Mouse (Mus musculus) heart, postnatal 4 days (tissue): ENCODE results near the gene Gm10309. TPM values are rescaled to one million over a fixed set of nuclear protein-coding genes. Genes with fewer than 3 reads are reported as not detected.

Experiments
- DNase-seq: peaks from one replicate; pipeline ENCODE4 v3.0.0; 2021
- total RNA-seq, 2 experiments: library from RNA; stranded (reverse); gene quantifications; 2 replicates each; pipeline ENCODE4 v1.2.3; 2021

Gm10309 gene
- total RNA-seq, 2 experiments from 2014 or later, result 0.12 TPM; not detected in 1

DNA sequence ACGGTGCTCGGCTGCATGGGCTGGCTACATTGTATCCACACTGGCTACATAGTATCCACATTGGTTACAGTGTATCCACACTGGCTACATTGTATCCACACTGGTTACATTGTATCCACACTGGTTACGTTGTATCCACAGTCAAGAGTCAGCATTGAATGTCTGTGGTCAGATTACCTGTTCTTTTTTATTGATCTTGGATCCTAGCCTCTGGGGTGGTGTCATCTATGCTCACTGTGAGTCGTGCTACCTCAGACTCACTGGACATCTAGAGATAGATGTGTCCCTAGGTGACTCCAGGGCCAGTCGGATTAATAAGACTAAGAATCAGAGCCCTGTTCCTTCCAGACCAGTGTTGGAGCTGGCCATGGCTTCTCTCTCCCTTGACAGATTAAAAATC, 34.9 kb downstream of the Gm10309 start:
- no peak for DNase-seq

DNA sequence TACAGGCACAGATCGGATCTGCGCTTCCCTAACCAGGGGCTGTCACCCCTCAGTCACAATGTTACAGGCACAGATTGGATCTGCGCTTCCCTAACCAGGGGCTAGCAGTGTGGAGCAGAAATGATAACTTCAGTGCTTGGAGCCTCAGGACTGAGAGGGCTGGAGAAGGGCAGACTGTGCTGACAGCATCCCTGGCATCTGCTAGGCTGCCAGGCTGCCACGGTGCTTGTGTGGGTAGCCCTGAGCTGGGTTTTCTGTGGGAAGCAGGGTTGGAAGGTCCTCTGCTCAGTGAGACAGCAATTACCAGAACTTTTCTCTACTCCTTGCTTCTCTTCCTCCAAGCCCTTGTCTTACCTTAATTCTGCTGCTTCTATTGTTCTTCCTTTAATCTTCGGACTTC, 37.1 kb downstream of the Gm10309 start:
- no peak for DNase-seq

DNA sequence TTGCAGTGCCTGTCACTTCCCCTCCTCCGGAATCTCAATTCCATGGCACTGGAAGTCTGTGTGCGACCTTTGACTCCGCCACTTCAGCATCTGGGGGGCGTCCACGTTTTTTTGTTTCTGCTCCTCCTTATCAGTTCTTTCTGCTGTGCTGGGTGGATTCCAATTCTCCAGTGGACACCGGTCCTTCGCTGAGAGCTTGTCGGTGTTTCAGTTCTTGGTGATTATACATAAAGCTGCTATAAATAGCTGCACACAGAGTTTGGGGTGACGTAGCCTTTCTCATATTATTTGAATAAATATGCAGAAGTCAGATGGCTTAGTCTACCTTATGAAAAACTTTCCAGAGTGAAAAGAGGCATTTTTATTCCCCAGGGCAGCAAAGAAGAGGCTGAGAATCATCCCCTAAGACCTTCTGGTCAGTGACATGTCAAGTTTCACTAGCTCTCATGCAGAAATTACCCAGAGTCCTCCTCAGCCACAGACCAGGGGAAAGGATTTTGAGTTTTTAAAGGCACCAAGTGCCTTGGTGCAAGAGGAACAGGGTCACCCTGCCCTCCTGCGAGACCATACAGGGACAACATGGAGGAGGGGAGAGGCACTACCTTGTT, 37.6 kb downstream of the Gm10309 start:
- peak; percentile 25 for DNase-seq

DNA sequence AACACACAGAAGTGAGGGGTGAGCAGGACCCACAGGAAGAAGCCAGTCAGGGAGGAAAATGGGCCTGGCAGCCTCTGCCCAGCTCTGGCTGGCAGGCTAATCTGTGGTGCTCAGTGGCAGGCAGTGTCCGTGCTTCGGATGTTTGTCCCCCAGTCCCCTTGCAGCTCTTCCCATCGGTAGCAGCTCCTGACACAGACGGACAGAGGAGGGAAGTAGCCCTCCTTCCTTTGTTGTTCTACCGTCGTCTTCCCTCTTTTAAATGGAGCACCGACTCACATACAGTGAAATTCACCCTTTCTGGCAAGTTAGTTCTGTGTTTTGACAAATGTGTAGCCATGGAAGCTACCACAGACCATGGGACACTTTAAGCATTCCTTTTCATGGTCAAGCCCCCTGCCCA, 38.2 kb downstream of the Gm10309 start:
- no peak for DNase-seq

DNA sequence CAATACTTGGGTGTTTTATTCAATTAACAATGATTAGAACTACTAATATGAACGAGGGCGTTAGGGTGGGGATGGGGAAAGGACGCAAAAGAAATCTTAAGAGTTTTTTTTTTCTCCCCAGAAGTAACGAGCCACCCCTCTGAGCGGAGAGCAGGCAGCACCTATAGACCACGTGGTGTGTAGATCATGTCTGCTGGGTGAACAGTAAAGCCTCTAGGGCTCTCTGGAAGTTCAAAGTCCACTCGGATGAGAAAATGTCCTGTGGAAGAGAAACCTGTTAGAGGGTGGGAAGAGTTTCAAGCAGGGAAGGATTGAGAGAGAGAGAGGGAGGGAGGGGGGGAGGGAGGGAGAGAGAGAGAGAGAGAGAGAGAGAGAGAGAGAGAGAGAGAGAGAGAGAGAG, 38.6 kb downstream of the Gm10309 start:
- no peak for DNase-seq

DNA sequence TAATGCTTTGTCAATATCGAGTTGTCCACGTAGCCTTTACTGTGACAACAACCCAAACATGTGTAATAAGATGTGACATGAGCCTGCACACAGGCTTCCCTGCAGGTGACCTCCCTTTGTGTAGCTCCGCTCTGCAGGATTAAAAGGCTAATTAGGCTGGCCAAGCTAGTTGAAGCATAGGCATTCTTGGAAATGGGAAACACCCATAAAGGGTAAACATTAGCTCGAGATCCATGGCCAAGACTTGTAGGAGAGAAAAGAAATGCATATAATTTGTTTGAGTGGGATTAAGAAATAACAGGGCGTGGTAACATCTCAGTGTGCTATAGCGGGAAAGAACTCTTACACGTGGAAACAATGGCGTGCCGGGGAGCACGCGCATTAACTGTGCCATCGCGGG, 39.2 kb downstream of the Gm10309 start:
- DNase-seq, result no peak

DNA sequence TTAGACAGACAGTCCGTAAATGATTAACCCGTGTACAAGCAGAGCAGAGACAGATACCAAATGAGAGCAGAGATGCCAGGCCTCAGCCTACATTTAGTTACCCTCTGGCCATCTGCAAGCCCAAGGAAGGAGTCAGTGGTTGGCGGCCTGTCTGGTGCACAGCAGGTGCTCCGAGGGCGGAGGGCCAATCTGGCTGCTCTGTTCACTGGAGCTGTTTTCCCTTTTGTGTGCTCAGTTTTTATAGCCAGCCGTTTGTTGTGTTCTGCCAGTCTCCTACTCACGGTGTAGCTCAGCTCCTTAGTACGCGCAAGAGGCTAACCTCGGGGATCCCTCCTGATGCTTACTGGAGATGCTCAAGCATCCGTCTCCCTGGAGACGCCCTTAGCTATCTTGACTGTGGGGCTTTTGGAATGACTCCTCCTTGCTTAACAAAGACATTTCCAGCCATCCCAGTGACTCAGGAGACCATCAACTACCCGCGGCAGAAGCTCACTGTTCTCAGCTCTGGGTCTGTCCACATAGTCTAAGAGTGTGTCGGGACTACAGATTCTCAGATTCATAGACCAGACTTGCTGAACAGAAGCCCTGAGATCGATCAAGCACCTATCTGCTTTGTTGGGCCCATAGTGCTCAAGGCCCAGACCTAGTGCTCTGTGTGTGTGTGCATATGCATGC, 40.2 kb downstream of the Gm10309 start:
- no peak for DNase-seq

DNA sequence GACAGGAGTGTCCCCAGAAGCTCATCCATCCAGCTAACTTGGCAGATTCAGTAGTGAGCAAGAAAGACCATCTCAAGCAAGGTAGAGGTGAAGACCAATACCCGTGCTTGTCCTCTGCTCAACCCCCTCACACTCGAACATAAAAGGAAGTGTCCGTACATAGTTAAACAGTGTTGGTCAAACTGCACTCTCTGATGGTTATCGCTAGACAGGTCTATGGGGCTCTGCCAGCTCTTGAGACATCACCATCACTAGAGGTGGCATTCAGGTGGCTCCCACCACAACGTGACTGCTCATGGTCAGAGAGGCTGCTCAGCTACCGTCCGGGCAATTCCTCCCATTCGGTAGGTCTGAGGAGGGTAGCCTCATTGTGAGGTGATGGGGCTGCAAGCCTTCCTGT, 40.8 kb downstream of the Gm10309 start:
- DNase-seq, result no peak

DNA sequence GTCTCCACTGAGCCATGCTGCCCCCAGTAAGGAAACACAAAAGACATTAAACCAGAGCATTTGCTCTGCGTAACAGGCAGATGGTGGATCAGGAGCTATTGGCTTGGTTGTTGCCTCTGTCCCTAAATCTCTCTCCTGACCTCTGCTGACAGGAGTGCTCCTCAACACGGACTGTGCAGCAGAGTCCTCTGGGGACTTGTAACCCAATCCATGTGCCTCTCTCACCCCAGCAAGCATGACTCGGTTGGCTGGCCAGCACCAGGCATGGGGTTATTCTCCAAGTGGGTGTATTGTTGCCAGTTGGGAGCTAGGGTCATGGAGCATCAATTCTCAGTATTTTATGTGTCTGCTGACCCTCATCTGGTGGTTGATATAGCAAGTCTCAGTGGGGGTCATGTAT, 41.7 kb downstream of the Gm10309 start:
- no peak for DNase-seq

DNA sequence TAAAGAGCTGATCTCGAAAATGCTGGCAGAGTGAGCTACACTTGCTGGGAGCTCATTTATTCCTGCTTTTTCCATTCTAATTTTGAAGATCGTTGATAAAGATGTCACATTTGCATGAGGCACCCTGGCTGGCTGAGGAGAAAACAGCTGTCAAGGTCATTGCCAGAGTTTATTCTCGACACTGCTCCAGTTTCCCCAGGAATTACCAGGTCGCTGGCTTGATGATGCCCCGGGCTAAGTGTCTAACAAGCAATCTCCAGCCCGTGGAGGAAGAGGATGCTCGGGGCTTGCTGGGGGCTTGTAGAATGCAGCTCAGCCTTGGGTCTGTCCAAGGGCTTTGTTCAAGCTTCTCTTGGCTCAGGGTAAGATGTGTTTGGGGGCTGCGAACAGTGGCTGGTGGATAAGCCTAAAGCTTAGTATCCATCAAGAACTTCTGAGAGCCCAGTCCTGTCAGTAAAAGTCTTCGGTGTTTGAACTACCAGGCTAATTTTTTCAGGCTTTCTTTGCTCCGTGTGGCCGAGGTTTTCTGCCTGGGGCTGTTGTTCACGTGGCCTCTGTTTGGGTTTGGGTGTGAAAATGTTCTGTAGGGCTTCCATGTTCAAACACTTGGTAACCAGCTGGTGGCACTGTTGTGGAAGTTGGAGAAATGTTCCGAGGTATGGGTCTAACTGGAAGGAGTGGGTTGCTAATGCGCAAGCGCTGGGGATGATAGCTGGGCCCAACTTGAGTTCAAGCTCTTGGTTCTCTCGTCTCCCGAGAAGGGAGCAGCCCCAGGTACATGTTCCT, 44.2 kb downstream of the Gm10309 start:
- no peak for DNase-seq

DNA sequence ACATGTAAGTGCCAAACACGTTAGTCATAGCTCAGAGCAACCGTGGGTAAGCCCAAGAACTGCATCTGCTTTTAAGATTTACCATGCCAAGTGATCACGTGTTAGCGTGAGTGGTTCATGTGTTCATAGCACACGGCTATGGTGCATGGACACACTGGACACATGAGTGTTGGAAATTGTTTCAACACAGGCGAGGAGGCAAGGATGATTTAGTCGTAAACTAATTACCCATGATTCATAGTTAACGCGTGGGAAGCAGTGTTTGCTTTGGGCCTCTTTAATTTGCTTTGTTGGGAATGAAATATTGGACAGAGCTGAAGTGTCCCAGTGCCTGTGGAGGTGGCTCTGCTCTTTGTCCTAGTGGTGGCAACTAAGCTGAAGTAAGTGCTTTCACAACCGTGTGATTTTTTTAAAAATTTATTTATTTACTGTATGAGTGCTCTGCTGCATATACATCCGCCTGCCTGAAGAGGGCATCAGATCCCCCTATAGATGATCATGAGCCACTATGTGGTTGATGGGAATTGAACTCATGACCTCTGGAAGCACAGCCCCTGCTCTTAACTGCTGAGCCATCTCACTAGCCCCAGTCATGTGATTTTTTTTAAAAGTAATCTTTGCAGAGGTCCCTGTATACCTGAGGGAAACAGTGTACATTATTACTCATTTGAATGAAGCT, 46.6 kb downstream of the Gm10309 start:
- no peak for DNase-seq

DNA sequence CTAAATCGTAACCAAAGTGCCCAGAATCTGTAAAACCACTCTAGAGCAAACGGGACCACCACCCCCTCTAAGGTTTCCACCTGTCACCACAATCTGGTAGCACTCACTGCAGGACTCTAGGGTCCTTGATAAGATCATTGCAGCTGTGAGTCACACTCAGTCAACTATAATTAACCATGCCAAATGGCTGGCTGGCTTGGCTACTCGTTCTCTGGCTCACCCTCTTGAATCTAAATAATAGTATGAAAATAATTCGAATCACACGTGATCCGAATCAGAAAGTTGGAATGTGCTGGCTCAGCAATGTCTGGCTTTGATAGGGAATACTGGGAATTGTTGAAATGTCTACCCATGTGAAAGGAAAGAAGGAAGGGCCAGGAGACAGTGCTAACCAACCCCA, 48.5 kb downstream of the Gm10309 start:
- DNase-seq, result peak; percentile 49

DNA sequence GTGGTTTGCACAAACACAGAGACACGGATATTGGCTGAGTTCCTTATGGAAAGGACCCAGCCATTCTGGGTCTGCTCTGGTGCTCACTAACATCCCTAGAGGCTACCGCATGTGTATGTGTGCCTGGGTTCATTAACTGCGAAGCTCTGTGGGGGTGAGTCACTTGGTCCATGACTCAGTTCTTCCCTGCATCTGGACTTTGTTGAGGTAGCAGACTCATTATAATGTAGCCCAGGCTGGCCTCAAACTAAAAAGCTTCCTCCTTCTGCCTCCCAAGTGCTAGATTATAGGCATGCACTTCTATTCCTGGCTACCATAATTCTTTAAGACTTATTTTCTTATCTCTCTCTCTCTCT, 50.7 kb downstream of the Gm10309 start:
- no peak for DNase-seq

DNA sequence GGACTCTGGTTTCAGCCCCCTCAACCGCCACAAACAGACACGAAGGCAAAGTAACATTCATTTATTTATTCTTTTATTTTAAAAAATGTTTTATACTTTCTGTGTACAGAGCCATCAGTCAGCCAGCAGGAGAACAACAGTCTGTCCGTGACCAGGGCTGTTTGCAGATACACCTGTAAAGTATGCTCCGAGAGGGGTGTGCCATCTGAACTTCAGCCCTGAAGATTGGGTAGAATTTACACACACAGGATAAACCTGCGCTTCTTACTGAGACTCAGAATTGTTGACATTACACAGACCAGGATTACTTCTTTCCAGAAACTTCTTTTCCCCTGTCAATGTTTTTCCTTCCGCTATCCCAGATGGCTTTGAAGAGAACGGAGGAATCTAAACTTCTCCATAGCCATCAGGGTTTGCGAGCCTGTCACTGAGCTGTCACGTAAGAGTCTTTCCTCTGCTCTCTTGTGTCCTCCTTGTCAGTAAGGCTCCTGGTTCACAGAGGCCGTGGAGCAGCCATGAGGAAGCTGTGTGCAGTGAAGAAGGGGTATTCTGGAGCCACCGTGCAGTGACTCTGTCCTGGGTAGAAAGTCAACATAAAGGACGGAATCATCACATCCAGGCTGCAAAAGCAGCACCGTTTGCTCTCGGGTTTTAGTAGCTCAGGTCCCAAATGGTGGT, 51.2 kb downstream of the Gm10309 start:
- no peak for DNase-seq

DNA sequence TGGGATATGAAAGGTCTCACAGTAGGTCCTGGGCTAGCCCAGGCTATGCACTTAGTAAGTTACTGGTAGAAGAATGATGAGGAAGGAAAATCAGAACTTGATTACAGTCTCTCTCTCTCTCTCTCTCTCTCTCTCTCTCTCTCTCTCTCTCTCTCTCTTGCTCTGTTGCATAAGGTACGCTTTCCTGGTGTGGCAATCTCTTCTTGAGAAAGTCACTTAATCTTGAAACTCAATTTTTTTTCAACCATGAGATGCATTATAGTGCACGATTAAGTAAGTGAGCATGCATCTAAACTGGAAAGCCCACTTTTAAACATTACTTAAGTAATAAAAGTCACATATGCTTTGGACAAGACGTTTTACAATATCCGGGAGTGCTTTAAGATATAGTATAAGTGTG, 52.1 kb downstream of the Gm10309 start:
- DNase-seq, result no peak

Other genes starting within 250 kb of the Gm10309 start
- gene Epas1, start 248.5 kb upstream of the Gm10309 start, total RNA-seq, result 100 to 1,000 TPM; 112 to 123 TPM